19 mouse cellular contexts compared by ENCODE assay signal in the genomic region with DNA sequence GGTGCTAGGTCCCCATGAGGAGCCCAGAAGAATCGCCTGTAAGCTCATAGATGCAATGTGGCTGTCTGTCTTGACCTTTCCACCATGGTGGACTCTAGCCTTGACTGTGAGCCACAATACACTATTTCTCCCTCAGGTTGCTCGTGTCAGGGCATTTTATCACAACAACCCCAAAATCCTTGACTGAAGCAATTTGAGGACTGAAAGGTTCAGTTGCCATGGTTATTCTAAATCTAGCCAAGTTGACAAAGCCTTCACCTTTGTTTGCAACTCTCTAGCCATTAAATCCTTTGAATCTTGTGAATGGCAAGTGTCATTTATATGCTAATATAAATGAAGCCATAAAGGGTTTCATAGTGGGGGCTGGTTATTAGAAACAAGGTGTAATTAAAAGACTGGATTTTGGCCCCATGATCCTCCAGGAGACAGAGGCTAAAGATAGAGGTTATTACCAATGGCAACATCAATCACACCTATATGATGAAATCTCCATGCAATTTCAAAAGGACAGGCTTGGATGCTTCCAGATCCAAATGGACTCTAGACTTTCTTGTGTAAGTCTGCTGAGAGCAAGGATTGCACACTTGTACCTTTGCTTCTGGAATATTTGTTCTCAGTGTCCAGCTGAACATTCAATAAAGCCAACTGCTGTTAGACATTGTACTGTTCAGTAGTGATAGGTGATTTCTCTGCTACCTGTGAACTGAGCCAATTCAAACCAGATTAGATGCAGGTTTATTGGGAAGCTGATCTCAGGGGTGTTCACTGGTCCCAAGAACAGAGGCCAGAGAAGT.
"Had no signal": no experiment of that assay in that cellular context is flagged by ENCODE, and none has a peak within 500 bp of the region (broad histone marks: within the 10 kb centered on the region; RNA-seq: fewer than 3 reads in every experiment).

No protein-coding gene starts in this region.

- H3K9ac ChIP-seq: kidney, embryonic 15.5 days; limb, embryonic 12.5 days; limb, embryonic 15.5 days; midbrain, embryonic 12.5 days; midbrain, embryonic 15.5 days; neural tube, embryonic 12.5 days; neural tube, embryonic 15.5 days had no signal

- H3K4me3 ChIP-seq: kidney, embryonic 15.5 days; limb, embryonic 12.5 days; limb, embryonic 15.5 days; midbrain, embryonic 12.5 days; midbrain, embryonic 15.5 days; neural tube, embryonic 12.5 days; neural tube, embryonic 15.5 days had no signal

- H3K9me3 ChIP-seq: kidney, embryonic 15.5 days; limb, embryonic 12.5 days; limb, embryonic 15.5 days; midbrain, embryonic 12.5 days; midbrain, embryonic 15.5 days; neural tube, embryonic 12.5 days; neural tube, embryonic 15.5 days had no signal

- H3K36me3 ChIP-seq: kidney, embryonic 15.5 days; limb, embryonic 12.5 days; limb, embryonic 15.5 days; midbrain, embryonic 12.5 days; midbrain, embryonic 15.5 days; neural tube, embryonic 12.5 days; neural tube, embryonic 15.5 days had no signal

- ATAC-seq: midbrain, embryonic 15.5 days had no signal

- H3K27ac ChIP-seq: kidney, embryonic 15.5 days; limb, embryonic 12.5 days; limb, embryonic 15.5 days; macrophage; midbrain, embryonic 12.5 days; midbrain, embryonic 15.5 days; neural tube, embryonic 12.5 days; neural tube, embryonic 15.5 days had no signal

- H3K4me2 ChIP-seq: kidney, embryonic 15.5 days; limb, embryonic 12.5 days; limb, embryonic 15.5 days; midbrain, embryonic 12.5 days; midbrain, embryonic 15.5 days; neural tube, embryonic 12.5 days; neural tube, embryonic 15.5 days had no signal

- H3K4me1 ChIP-seq: kidney, embryonic 15.5 days; limb, embryonic 12.5 days; limb, embryonic 15.5 days; midbrain, embryonic 15.5 days; neural tube, embryonic 12.5 days; neural tube, embryonic 15.5 days had no signal

- DNase-seq: kidney, adult 8-10 months; kidney, postnatal 10 days; kidney, postnatal 36 days; left cerebral cortex, postnatal 4 days; lung, adult 18-20 months; lung, postnatal 14 days; right cerebral cortex, adult 18-20 months; right cerebral cortex, postnatal 14 days; right cerebral cortex, postnatal 4 days; thymus, adult 18-20 months; thymus, postnatal 36 days had no signal

- H3K27me3 ChIP-seq: kidney, embryonic 15.5 days; limb, embryonic 12.5 days; limb, embryonic 15.5 days; midbrain, embryonic 15.5 days; neural tube, embryonic 12.5 days; neural tube, embryonic 15.5 days had no signal
